Mouse (Mus musculus) heart, adult 2 months (tissue): Measurements from ENCODE around the gene Slc7a5. TPM values are rescaled to one million over a fixed set of nuclear protein-coding genes. Genes with fewer than 3 reads are reported as not detected.

ENCODE experiments used
- DNase-seq, 2 experiments: peaks; one replicate each; pipeline ENCODE4 v3.0.0; 2021
- H3K27ac ChIP-seq: fragments of 200-600 bp; 2 replicates; pipeline ENCODE4 v1.8.1; 2022
- H3K27me3 ChIP-seq: fragments of 200-500 bp; 2 replicates; pipeline ENCODE4 v1.6.1; 2012; ENCODE audit warnings: mild to moderate bottlenecking, low read length, inconsistent platforms, mixed read lengths; ENCODE audit not compliant: control insufficient read depth, insufficient read depth
- H3K36me3 ChIP-seq: fragments of 200-500 bp; 2 replicates; pipeline ENCODE4 v1.6.1; 2012; ENCODE audit warnings: low read length, inconsistent platforms; ENCODE audit not compliant: control insufficient read depth, insufficient read depth
- H3K4me1 ChIP-seq: fragments of 200-500 bp; 2 replicates; pipeline ENCODE4 v1.6.1; 2011; ENCODE audit warnings: low read length; ENCODE audit not compliant: control insufficient read depth, insufficient read depth
- H3K4me3 ChIP-seq: fragments of 200-600 bp; 2 replicates; pipeline ENCODE4 v1.8.1; 2022
- H3K79me2 ChIP-seq: fragments of 200-500 bp; replicated peaks from 2 replicates; pipeline ENCODE4 v1.6.1; 2012; ENCODE audit warnings: mild to moderate bottlenecking, inconsistent platforms, low read length, moderate library complexity, mixed read lengths; ENCODE audit not compliant: control insufficient read depth, insufficient read depth
- H3K9ac ChIP-seq: fragments of 200-500 bp; 2 replicates; pipeline ENCODE4 v1.6.1; 2012; ENCODE audit warnings: low read depth, mild to moderate bottlenecking, control low read depth, inconsistent platforms, low read length, mixed read lengths
- CTCF ChIP-seq: fragments of 200-600 bp; IDR thresholded peaks from 2 replicates; pipeline ENCODE4 v1.8.1; 2022; ENCODE audit warnings: antibody characterized with exemption, mild to moderate bottlenecking, moderate library complexity
- EP300 ChIP-seq: fragments of 200-500 bp; IDR thresholded peaks from 2 replicates; pipeline ENCODE4 v1.6.1; 2011; ENCODE audit warnings: low read depth, low read length, control low read depth; ENCODE audit not compliant: insufficient read depth
- POLR2A ChIP-seq: fragments of 200-500 bp; IDR thresholded peaks from 2 replicates; pipeline ENCODE4 v1.6.1; 2011; ENCODE audit warnings: mild to moderate bottlenecking, low read depth, low read length, control low read depth; ENCODE audit not compliant: insufficient read depth
- WGBS: fragments of 180-500 bp; shearing (Covaris S2); methylation state at CpG from one replicate; pipeline ENCODE4 v1.1.7; 2018; 5-methylcytosine and 5-hydroxymethylcytosine counted together
- intact Hi-C: fragments of 180-260 bp; cut with DNase I; formaldehyde crosslinking; loops from one replicate; pipeline ENCODE4 v1.15.1; 2025
- polyA plus RNA-seq: library from polyadenylated mRNA; depleted of rRNA; stranded (reverse); fragments of >200 nt; gene quantifications from 2 replicates; pipeline ENCODE4 v1.2.3, GENCODE M21; 2012
- total RNA-seq, 2 experiments: library from RNA; stranded (reverse); gene quantifications; 2 replicates each; pipeline ENCODE4 v1.2.3; 2021

Slc7a5 gene
- total and polyA plus RNA-seq, 3 experiments = 3.1 to 5.2 (median 4.6) TPM

DNA sequence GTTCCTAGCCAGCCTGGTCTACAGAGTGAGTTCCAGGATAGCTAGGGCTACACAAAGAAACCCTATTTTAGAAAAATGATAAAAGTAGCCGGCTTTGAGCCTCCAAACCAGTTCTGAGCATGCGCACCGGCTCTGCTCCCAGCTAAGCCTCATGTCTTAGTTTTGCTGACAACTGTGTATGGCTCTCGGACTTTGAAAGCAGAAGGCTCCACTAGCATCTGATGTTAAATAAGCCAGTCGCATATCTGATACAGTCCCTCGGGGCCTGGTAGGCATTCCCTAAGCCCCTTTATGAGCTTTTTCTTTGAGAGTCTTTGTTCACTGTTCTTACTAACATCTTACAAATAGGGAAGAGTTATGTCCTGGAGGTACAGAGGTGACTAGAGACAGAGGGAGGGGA lies 59.5 kb downstream of the Slc7a5 start:
- no peak for DNase-seq
- H3K79me2 ChIP-seq = no peaks in the 10 kb centered on the region
- TF ChIP-seq CTCF (no peak), POLR2A (no peak), EP300 (no peak)
- no peak overlapping the region for H3K9ac ChIP-seq
- H3K36me3 ChIP-seq = no peaks in the 10 kb centered on the region
- no peak overlapping the region for H3K4me3 ChIP-seq
- H3K27me3 ChIP-seq = no peaks in the 10 kb centered on the region
- 73% methylated on average over 6 of the region's 6 CpGs for WGBS
- intact Hi-C loops = no loop called here
- no peak overlapping the region for H3K27ac ChIP-seq
- no peaks in the 10 kb centered on the region; the same call in 1 of the 2 replicates for H3K4me1 ChIP-seq

DNA sequence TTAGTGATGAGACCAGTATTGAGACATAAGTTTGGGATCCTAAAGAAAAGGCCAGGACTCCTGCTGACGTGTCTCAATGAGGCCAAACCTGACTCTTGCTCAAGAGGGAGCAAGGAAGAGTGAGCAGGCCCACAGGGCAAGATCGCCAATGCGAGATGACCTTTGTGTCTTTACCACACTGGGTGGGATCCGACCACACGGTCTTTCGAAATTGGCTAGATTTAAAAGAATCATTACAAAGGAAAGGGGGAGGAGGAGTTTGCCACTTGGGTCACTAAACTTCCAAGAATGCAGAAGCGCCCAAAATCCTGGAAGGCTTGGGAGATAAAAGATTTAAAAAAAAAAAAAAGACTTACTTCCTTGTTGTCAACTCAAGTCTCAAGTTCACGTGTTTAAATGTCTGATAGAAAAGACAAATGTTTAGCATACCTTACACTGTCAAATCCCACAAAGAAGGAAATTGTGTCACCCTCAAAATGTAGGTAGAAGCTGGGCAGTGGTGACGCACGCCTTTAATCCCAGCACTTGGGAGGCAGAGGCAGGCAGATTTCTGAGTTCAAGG lies 60.2 kb downstream of the Slc7a5 start:
- H3K27ac ChIP-seq = no peak overlapping the region
- no peak overlapping the region for H3K4me3 ChIP-seq
- TF ChIP-seq EP300 = no peak
- no peak for TF ChIP-seq POLR2A
- TF ChIP-seq CTCF = no peak
- H3K36me3 ChIP-seq = no peaks in the 10 kb centered on the region
- no peaks in the 10 kb centered on the region; the same call in 1 of the 2 replicates for H3K4me1 ChIP-seq
- H3K27me3 ChIP-seq = no peaks in the 10 kb centered on the region
- no peaks in the 10 kb centered on the region for H3K79me2 ChIP-seq
- WGBS = 66% methylated on average over 10 of the region's 10 CpGs
- H3K9ac ChIP-seq = no peak overlapping the region
- no peak for DNase-seq
- intact Hi-C loops = no loop called here

DNA sequence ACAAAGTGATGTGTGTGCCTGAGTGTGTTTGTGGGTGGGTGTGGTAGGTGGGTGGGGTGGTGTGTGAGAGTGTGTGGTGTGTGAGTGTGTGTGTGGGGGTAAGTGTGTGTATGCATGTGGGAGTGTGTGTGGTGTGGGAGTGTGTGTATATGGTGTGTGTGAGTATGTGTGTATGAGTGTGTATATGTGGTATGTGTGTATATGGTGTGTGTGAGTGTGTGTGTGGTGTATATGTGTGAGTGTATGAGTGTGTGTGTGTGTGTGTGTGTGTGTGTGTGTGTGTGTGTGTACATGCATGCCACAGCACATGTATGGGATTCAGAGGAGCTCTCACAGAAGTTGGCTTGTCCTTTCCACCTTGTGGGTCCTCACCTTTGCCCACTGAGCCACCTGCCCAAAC lies 60.7 kb downstream of the Slc7a5 start:
- H3K4me3 ChIP-seq = no peak overlapping the region
- DNase-seq = no peak
- no peaks in the 10 kb centered on the region for H3K36me3 ChIP-seq
- no peak for TF ChIP-seq EP300
- H3K27ac ChIP-seq = no peak overlapping the region
- H3K9ac ChIP-seq = no peak overlapping the region
- H3K4me1 ChIP-seq = no peaks in the 10 kb centered on the region; the same call in 1 of the 2 replicates
- intact Hi-C loops = no loop called here
- no peaks in the 10 kb centered on the region for H3K27me3 ChIP-seq
- H3K79me2 ChIP-seq = no peaks in the 10 kb centered on the region

DNA sequence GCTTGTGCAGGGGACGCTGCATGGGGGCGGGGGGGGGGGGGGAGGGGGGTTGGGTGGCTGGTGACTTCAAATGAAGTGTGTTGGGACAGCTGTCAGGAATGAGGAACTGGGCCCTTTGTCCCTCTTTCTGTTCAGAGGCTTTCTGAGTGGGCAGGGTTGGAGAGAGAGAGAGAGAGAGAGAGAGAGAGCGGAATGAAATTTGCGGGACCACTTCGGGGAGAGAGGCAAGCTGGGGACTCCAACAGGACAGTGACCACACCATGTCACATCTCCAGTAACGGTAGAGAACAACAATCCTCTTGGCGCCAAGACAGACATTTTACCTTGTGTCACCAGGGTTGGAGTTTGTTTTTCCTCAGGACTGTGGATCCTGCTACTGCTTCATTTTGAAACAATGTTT lies 62.7 kb downstream of the Slc7a5 start:
- TF ChIP-seq CTCF = no peak
- TF ChIP-seq POLR2A = no peak
- no peak for TF ChIP-seq EP300
- H3K27me3 ChIP-seq = no peaks in the 10 kb centered on the region
- no peaks in the 10 kb centered on the region for H3K79me2 ChIP-seq
- intact Hi-C loops = no loop called here
- DNase-seq = no peak
- no peaks in the 10 kb centered on the region for H3K36me3 ChIP-seq
- no peak overlapping the region for H3K27ac ChIP-seq
- 35% methylated on average over 7 of the region's 7 CpGs for whole genome bisulfite sequencing
- H3K4me3 ChIP-seq = no peak overlapping the region
- H3K4me1 ChIP-seq = no peaks in the 10 kb centered on the region
- H3K9ac ChIP-seq = no peak overlapping the region

DNA sequence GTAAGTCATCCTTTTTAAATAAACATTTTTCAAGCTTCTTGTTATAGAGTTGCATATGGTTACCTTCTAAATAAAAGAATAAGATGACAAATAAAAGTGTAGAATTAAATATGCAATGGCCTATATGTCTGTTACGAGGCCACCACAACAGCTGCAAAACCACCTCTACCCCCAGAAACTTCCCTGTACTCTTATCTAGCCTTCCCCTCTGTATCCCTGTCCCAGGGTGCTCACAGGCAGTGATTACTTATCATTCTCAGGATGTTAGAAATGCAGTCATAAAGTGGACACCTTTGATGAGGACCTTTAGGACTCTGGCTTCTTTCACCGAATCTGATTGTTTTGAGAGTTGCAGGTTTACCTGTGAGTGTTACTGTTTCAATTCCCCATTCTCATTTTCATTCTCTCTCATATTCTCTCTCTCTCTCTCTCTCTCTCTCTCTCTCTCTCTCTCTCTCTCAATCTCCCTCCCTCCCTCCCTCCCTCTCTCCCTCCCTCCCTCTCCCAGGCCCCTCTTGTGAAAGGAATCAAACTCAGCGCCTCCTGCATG lies 64.2 kb downstream of the Slc7a5 start:
- Histone ChIP-seq H3K27ac (no peak overlapping the region), H3K4me3 (no peak overlapping the region), H3K4me1 (no peaks in the 10 kb centered on the region), H3K79me2 (no peaks in the 10 kb centered on the region), H3K9ac (no peak overlapping the region), H3K27me3 (no peaks in the 10 kb centered on the region), H3K36me3 (no peaks in the 10 kb centered on the region)
- 77% methylated on average over 3 of the region's 3 CpGs for WGBS
- TF ChIP-seq CTCF (no peak), EP300 (no peak), POLR2A (no peak)
- DNase-seq = no peak
- intact Hi-C loops = no loop called here

DNA sequence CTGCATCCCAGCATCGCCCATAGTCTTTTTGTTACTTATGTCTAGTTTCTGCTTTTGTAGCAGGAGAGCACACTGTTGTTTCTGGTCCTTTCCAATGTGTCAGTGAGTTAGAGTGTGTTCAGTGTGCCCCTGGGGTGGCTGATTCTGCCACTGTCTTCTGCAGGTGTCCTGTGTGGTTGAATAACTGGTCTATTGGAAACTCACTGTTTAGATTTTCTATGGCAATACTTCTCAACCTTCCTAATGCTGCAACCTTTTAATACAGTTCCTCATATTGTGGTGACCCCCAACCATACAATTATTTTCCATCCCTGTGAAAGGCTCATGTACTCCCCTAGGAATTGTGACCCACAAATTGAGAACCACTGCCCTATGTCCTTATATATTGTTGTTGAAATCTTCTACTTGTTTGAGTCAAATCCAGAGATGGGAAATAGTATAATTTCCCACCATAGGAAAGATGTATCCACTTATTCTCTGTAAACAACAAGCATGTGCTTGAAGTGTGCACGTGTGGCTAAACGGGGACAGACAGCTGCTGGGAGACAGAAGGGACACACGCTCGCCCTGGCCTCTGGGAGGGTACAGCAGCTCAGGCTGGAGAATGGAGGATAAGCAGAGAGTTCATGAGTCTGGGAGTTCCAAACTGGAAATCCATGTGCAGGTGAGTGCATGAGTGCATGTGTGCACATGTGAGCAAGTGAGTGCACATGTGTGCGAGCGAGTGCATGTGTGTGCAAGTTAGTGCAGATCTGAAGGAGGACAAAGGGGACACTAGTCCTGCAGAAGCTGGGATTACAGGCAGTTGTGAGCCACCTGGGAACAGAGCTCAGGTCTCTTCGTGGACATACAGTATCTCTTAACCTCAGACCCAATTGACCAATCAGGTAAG lies 65.2 kb downstream of the Slc7a5 start:
- intact Hi-C loops = no loop called here
- WGBS = 89% methylated on average over 8 of the region's 8 CpGs

More for the DNA sequence above, 65.2 kb downstream of the Slc7a5 start:
- H3K4me3 ChIP-seq = no peak overlapping the region
- H3K79me2 ChIP-seq = no peaks in the 10 kb centered on the region
- no peaks in the 10 kb centered on the region for H3K4me1 ChIP-seq
- H3K27ac ChIP-seq = no peak overlapping the region
- H3K9ac ChIP-seq = no peak overlapping the region
- DNase-seq = no peak
- no peaks in the 10 kb centered on the region for H3K36me3 ChIP-seq
- no peaks in the 10 kb centered on the region for H3K27me3 ChIP-seq
- TF ChIP-seq EP300 (no peak), POLR2A (no peak), CTCF (no peak)
